Mouse (Mus musculus) hindlimb bud, embryonic 11.5 days (tissue): ENCODE data around the gene Nxpe3.

Experiments used
- DNase-seq: peaks from one replicate; pipeline ENCODE4 v3.0.0-alpha.2; 2012; ENCODE audit warnings: low read depth, low spot score; ENCODE audit errors: extremely low spot score

The Nxpe3 gene

GRCm38 (mm10) chr16:55811792-55812191, 83.3 kb downstream of the Nxpe3 start:
- DNase-seq, result no peak

GRCm38 (mm10) chr16:55809779-55810514, 85.1 kb downstream of the Nxpe3 start:
- DNase-seq, result no peak

DNA sequence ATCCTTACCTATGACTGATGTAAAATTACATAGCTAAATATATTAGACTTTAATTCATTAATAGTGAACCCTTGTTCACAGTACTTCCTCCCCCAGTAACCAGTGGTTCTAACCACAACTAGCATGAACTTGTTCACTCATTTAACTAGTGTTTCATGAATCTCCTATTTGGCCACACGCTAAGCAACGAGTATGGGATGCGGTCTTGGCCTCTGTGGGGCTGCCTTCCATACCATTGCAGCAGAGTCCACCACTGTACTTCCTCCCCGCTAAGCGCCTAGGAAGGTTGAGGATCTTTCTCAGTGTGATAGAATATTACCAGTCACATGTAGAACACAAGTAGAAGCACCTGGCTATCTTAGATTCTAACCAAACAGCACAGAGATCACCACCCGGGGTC, 85.7 kb downstream of the Nxpe3 start:
- no peak for DNase-seq

DNA sequence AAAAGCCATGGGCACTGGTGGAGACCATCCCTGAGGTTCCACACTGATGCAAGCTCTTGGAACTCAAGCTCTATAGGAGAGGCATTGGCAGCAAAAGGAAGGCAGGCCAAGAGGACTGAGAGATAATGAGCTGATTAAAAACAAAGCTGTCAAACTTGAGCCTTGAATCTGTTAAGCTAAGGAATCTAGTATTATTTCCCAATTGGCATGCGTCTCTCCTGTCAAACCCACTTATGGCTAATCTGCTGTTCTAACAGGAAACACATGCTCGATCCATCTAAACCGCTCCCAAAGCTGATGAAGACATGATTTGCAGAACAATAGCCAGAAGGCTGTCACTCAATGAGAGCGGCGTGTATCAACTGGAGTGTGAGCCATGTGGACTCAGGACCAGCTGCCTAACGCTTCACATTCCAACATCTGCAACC, 87.6 kb downstream of the Nxpe3 start:
- no peak for DNase-seq

- DNase-seq, result no peak
Measured at GRCm38 (mm10) chr16:55804799-55805198, 90.3 kb downstream of the Nxpe3 start.

DNA sequence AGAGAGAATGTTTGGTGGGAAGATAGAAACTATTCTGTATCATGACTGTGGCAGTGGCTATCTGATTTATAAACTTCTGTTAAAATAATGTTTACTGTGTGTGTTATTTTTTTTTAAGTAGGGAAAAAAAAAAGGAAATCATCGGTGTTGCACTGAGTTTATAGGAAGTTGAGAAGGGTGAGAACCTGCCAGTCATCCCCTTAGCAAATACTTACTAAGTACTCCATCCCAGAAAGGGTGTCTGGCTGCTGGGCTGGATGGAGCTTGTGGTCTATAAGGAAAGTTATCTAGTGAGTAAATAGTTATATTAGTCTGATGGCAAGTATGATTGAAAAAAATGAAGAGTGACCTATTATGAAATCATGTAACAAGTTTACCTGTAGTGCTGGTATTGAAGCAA, 93.5 kb downstream of the Nxpe3 start:
- no peak for DNase-seq

DNA sequence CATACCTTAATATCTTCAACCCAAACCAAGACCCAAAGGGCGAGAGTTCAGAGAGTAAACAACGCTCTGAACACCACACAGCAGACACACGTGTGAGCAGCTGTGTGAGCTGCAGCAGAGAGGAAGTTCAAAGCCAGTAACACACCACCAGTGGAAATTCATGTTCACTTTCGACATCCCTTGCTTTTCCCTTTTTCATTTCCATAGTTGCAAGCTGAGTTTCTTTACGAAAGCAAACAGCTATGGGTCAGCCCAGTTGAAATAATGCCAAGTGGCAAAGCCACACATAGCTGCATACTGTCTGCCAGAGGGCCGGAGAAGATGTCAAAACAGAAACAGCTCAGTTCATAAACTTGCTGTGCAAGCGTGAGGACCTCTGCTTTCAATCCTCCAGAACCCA, 96.2 kb downstream of the Nxpe3 start:
- DNase-seq, result no peak

- DNase-seq, result no peak
Measured at GRCm38 (mm10) chr16:55790326-55790725, 104.8 kb downstream of the Nxpe3 start.
